In the genomic region with DNA sequence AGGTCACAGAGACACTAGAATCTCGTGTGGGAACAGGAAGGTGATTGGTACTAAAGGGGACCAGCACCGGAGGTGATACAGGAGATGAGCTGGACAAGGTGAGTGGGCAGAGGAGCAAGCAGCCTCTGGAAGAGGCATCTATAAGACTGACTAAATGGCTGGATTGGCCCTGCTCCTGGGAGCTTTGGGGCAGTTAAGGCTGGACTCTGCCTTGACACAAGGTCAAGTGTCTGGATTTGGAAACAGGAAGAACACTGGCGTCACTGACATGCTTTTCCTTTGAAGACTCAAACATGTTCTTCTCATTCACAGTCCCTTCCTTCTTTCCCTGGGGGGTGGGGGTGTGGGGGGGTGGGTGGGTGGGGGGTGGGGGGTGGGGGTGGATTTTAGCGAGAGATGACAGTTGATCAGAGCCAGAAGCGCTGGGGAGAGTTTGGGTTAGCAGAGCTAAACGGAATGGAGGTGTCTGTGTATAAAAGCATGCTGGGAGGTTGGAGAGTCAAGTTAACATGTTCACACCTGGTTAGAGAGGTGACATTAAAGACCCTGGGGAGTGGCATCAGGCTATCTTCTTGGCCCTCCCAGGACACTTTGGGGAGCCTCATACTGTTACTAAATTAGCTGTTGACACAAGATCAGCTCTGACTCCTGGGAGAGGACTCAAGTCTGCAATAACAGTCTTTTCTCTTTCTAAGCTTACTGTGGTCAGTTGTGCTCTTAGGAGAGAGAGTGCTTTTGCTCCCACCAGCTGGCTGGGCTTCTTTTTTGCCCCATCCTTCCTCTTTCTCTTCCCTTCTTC, we compare ENCODE assay signal across 9 mouse cellular contexts. TPM values are rescaled to one million over a fixed set of nuclear protein-coding genes. Genes with fewer than 3 reads are reported as not detected.
DNase-seq lines count a peak whose midpoint lies in the region; ATAC-seq and TF ChIP-seq lines count a peak whose summit lies in the region.
"Had no signal": no experiment of that assay in that cellular context is flagged by ENCODE, and none has a peak within 500 bp of the region (broad histone marks: within the 10 kb centered on the region; RNA-seq: fewer than 3 reads in every experiment).

No protein-coding gene starts in this region.

- peaks cover 3% of the 10 kb centered on the region; the same call in 1 of the 2 replicates for H3K4me1 ChIP-seq in bone marrow, adult 2 months (ENCODE audit: control insufficient read depth, insufficient read depth, low read length)
- H3K4me1 ChIP-seq in heart, embryonic 16.5 days (ENCODE audit: control insufficient read depth, insufficient read depth, low read length), result peaks cover 12% of the 10 kb centered on the region
- H3K4me1 ChIP-seq in liver, postnatal 0 days (ENCODE audit: insufficient read depth), result peaks cover 19% of the 10 kb centered on the region

- no peak for TF ChIP-seq CTCF in bone marrow, adult 2 months (IDR thresholded peaks at IDR 0.05; ENCODE audit: control insufficient read depth, insufficient read depth, low read length)
- no peak for TF ChIP-seq CTCF in liver, postnatal 0 days (IDR thresholded peaks at IDR 0.05; ENCODE audit: low read depth)

- DNase-seq in heart, adult 18-20 months, result peak; percentile 41 to 59
- no peak for DNase-seq in heart, postnatal 10 days
- DNase-seq in liver, postnatal 0 days, result no peak
- DNase-seq in cerebellum, adult 11 months, result no peak
- DNase-seq in left cerebral cortex, adult 18-20 months (ENCODE audit: low spot score in 2 of 2), result no peak
- no peak for DNase-seq in right cerebral cortex, adult 2 months (ENCODE audit: low spot score in 2 of 2)

- H3K9me3 ChIP-seq in heart, embryonic 16.5 days (replicated peaks; ENCODE audit: control insufficient read depth, low read length), result no peaks in the 10 kb centered on the region
- no peaks in the 10 kb centered on the region for H3K9me3 ChIP-seq in liver, postnatal 0 days (ENCODE audit: low read length)
- H3K9me3 ChIP-seq: neural tube, embryonic 13.5 days had no signal

- TF ChIP-seq EP300 in liver, postnatal 0 days (IDR thresholded peaks at IDR 0.05; ENCODE audit: low read depth), result no peak

- H3K27me3 ChIP-seq in heart, embryonic 16.5 days (ENCODE audit: control insufficient read depth, insufficient read depth, low read length), result no peaks in the 10 kb centered on the region
- no peaks in the 10 kb centered on the region for H3K27me3 ChIP-seq in liver, postnatal 0 days (ENCODE audit: insufficient read depth, low read length)
- H3K27me3 ChIP-seq: neural tube, embryonic 13.5 days had no signal

- H3K36me3 ChIP-seq in heart, embryonic 16.5 days (ENCODE audit: control insufficient read depth, insufficient read depth), result no peaks in the 10 kb centered on the region
- no peaks in the 10 kb centered on the region for H3K36me3 ChIP-seq in liver, postnatal 0 days (replicated peaks; ENCODE audit: insufficient read depth, low read length)
- H3K36me3 ChIP-seq: neural tube, embryonic 13.5 days had no signal

- no peak for ATAC-seq in heart, embryonic 16.5 days (replicated peaks; ENCODE audit: extremely low read depth, insufficient read depth, low FRiP score)
- ATAC-seq in liver, postnatal 0 days, result no peak

- peak overlapping the region; percentile 24 for H3K4me3 ChIP-seq in bone marrow, adult 2 months (replicated peaks; ENCODE audit: control insufficient read depth, low read depth, low read length)
- H3K4me3 ChIP-seq in heart, embryonic 16.5 days (ENCODE audit: low read length), result peak overlapping the region; percentile 53
- peak overlapping the region; percentile 56 for H3K4me3 ChIP-seq in liver, postnatal 0 days (ENCODE audit: low read depth, low read length)

- WGBS in bone marrow, adult 2 months, result 30% methylated on average over 6 of the region's 6 CpGs
- WGBS in heart, embryonic 16.5 days, result 29% methylated on average over 6 of the region's 6 CpGs
- WGBS in liver, postnatal 0 days (ENCODE audit: insufficient replicate concordance), result 36% methylated on average over 6 of the region's 6 CpGs

- peak overlapping the region; percentile 85 for H3K9ac ChIP-seq in heart, embryonic 16.5 days (ENCODE audit: low read length)
- H3K9ac ChIP-seq in liver, postnatal 0 days (replicated peaks), result peak overlapping the region; percentile 83

- H3K27ac ChIP-seq in bone marrow, adult 2 months (ENCODE audit: control insufficient read depth, insufficient read depth, low read depth, low read length, poor library complexity), result peak overlapping the region; percentile 56; the same call in 1 of the 2 replicates
- H3K27ac ChIP-seq in heart, embryonic 16.5 days (ENCODE audit: low read length), result peak overlapping the region; percentile 97
- H3K27ac ChIP-seq in liver, postnatal 0 days (ENCODE audit: low read depth), result peak overlapping the region; percentile 97
- H3K27ac ChIP-seq: neural tube, embryonic 13.5 days had no signal

- intact Hi-C loops in heart, postnatal 10 days (cut with DNase I), result loop anchor here (5.0 kb wide), 1 partner anchor 106 kb away; no protein-coding TSS in a partner anchor

- no peak for TF ChIP-seq POLR2A in bone marrow, adult 2 months (IDR thresholded peaks at IDR 0.05; ENCODE audit: borderline replicate concordance, control insufficient read depth, low read depth, low read length)

- H3K4me2 ChIP-seq in heart, embryonic 16.5 days (ENCODE audit: low read depth, low read length), result peak overlapping the region; percentile 79
- peak overlapping the region; percentile 70 for H3K4me2 ChIP-seq in liver, postnatal 0 days (ENCODE audit: low read depth, low read length)

RNA-seq across cellular contexts. Expression of a gene that starts 1.9 kb away (rescaled TPM):
- 10 to 100 TPM; 43.4 to 49.3 TPM for total RNA-seq in heart, adult 18-20 months (2021)
- total RNA-seq in heart, postnatal 10 days (2021), result 10 to 100 TPM; 51.2 to 51.4 TPM
- polyA plus RNA-seq in bone marrow, adult 2 months (2011; ENCODE audit: insufficient read depth, insufficient read length, low replicate concordance, missing spikeins), result 9.5 and 23.6 TPM in 2 replicates
- 118 and 147 TPM in 2 replicates for polyA plus RNA-seq in heart, embryonic 16.5 days (2015; fragmentation: Nextera tagmentation; extraction: Ambion mirVana)
- polyA plus RNA-seq in liver, postnatal 0 days (2015; fragmentation: Nextera tagmentation; extraction: Ambion mirVana), result 269 and 386 TPM in 2 replicates
- total RNA-seq in left cerebral cortex, adult 18-20 months (2021), result 1 to 10 TPM; 7.3 to 8.0 TPM

RNA-seq across cellular contexts. Expression of a gene that starts 7.3 kb away (rescaled TPM):
- 10 to 100 TPM; 15.1 to 19.6 TPM for total RNA-seq in heart, adult 18-20 months (2021)
- total RNA-seq in heart, postnatal 10 days (2021), result 1 to 10 TPM; 1.1 to 1.3 TPM
- polyA plus RNA-seq in bone marrow, adult 2 months (2011; ENCODE audit: insufficient read depth, insufficient read length, low replicate concordance, missing spikeins), result 8.3 and 20.6 TPM in 2 replicates
- polyA plus RNA-seq in heart, embryonic 16.5 days (2015; fragmentation: Nextera tagmentation; extraction: Ambion mirVana), result 3.7 and 9.5 TPM in 2 replicates
- polyA plus RNA-seq in liver, postnatal 0 days (2015; fragmentation: Nextera tagmentation; extraction: Ambion mirVana), result 252 and 257 TPM in 2 replicates
- 10 to 100 TPM; 16.6 to 16.8 TPM for total RNA-seq in left cerebral cortex, adult 18-20 months (2021)
- polyA plus RNA-seq: neural tube, embryonic 13.5 days had no signal

Comparison
In these comparisons a context has a peak if more than half of its experiments do, and no peak if none do; other contexts are left out.
1. DNase-seq: peak in heart, adult 18-20 months (2 of 2); none in heart, postnatal 10 days (0 of 2), liver, postnatal 0 days (single experiment), cerebellum, adult 11 months (single experiment), left cerebral cortex, adult 18-20 months (0 of 2) and right cerebral cortex, adult 2 months (0 of 2).
2. RNA of a gene that starts 7.3 kb away (total RNA-seq): 15.1 to 19.6 TPM in heart, adult 18-20 months and 16.6 to 16.8 TPM in left cerebral cortex, adult 18-20 months; 1.1 to 1.3 TPM in heart, postnatal 10 days; every median in the first group is over 4 times any median in the second.
3. RNA of a gene that starts 1.9 kb away (total RNA-seq): 51.2 to 51.4 TPM in heart, postnatal 10 days and 43.4 to 49.3 TPM in heart, adult 18-20 months; 7.3 to 8.0 TPM in left cerebral cortex, adult 18-20 months; every median in the first group is over 4 times any median in the second.
4. Peak in every context shown above with its lines, with median percentiles within 50 percentile points of each other: H3K27ac ChIP-seq and H3K4me3 ChIP-seq.